In genomic region chr2:20615948-20616347, GRCm38 (mm10) we compare ENCODE assay signal across 8 mouse cellular contexts.
DNase-seq lines count a peak whose midpoint lies in the region; ATAC-seq and TF ChIP-seq lines count a peak whose summit lies in the region.

No protein-coding gene starts in this region.

- no peak overlapping the region for H3K9ac ChIP-seq in neural tube, embryonic 15.5 days (replicated peaks)

- no peaks in the 10 kb centered on the region for H3K4me1 ChIP-seq in cortical plate, adult 2 months (ENCODE audit: control insufficient read depth, insufficient read depth, low read length)
- no peaks in the 10 kb centered on the region for H3K4me1 ChIP-seq in neural tube, embryonic 15.5 days

- H3K27ac ChIP-seq in cortical plate, adult 2 months (ENCODE audit: insufficient read depth, low read length) = no peak overlapping the region
- no peak overlapping the region for H3K27ac ChIP-seq in neural tube, embryonic 15.5 days (replicated peaks)

- TF ChIP-seq CTCF in cortical plate, adult 2 months (IDR thresholded peaks at IDR 0.05; ENCODE audit: extremely low read depth, insufficient read depth, low read length) = peak; percentile 60

- no peak overlapping the region for H3K4me3 ChIP-seq in cortical plate, adult 2 months (ENCODE audit: insufficient read depth, low read length)
- no peak overlapping the region for H3K4me3 ChIP-seq in neural tube, embryonic 15.5 days (replicated peaks)

- 63% methylated on average over 1 of the region's 1 CpGs for WGBS in neural tube, embryonic 15.5 days

- no peaks in the 10 kb centered on the region for H3K9me3 ChIP-seq in neural tube, embryonic 15.5 days (replicated peaks)

- H3K4me2 ChIP-seq in neural tube, embryonic 15.5 days = no peak overlapping the region

- H3K36me3 ChIP-seq in neural tube, embryonic 15.5 days = no peaks in the 10 kb centered on the region

- no peak for ATAC-seq in frontal cortex, adult (ENCODE audit: low TSS enrichment)
- ATAC-seq in neural tube, embryonic 15.5 days (ENCODE audit: low FRiP score) = no peak

- no peaks in the 10 kb centered on the region for H3K27me3 ChIP-seq in neural tube, embryonic 15.5 days (replicated peaks)

- no peak for TF ChIP-seq POLR2A in cortical plate, adult 2 months (IDR thresholded peaks at IDR 0.05; ENCODE audit: extremely low read depth, insufficient read depth, low read length)

- peak; percentile 12 to 33 for DNase-seq in frontal cortex, postnatal 25 days (ENCODE audit: low spot score in 2 of 2)
- peak; percentile 8 for DNase-seq in right cerebral cortex, adult 18-20 months
- DNase-seq in right cerebral cortex, postnatal 25 days = no peak
- peak; percentile 47 to 83 for DNase-seq in kidney, postnatal 36 days
- peak; percentile 4 for DNase-seq in retina, postnatal 7 days (ENCODE audit: low read depth, low spot score)
